Mouse (Mus musculus) gastrocnemius, postnatal 25 days (tissue): ENCODE data around the gene Trabd2b. TPM values are rescaled to one million over a fixed set of nuclear protein-coding genes. Genes with fewer than 3 reads are reported as not detected.

ENCODE experiments used
- DNase-seq: peaks from one replicate; pipeline ENCODE4 v3.0.0; 2022
- total RNA-seq, 2 experiments: library from RNA; stranded (reverse); gene quantifications; 1 replicate in 1 of 2; 2 replicates in 1 of 2; pipeline ENCODE4 v1.2.3; 2021

The Trabd2b gene
- total RNA-seq, 2 experiments from 2014 or later = 1.1 to 2.0 TPM

GRCm38 (mm10) chr4:114494035-114494434, 87.5 kb downstream of the Trabd2b start:
- no peak for DNase-seq

- DNase-seq = no peak
Measured at GRCm38 (mm10) chr4:114495688-114496426, 89.3 kb downstream of the Trabd2b start.

GRCm38 (mm10) chr4:114499650-114500049, 93.1 kb downstream of the Trabd2b start:
- DNase-seq = no peak

GRCm38 (mm10) chr4:114500317-114500716, 93.8 kb downstream of the Trabd2b start:
- DNase-seq = no peak

- no peak for DNase-seq
Measured at GRCm38 (mm10) chr4:114501048-114501447, 94.5 kb downstream of the Trabd2b start.

- DNase-seq = no peak
Measured at GRCm38 (mm10) chr4:114501611-114502010, 95.1 kb downstream of the Trabd2b start.

GRCm38 (mm10) chr4:114504227-114505041, 97.9 kb downstream of the Trabd2b start:
- DNase-seq = no peak

GRCm38 (mm10) chr4:114509601-114510000, 103.1 kb downstream of the Trabd2b start:
- DNase-seq = no peak

GRCm38 (mm10) chr4:114511649-114512048, 105.1 kb downstream of the Trabd2b start:
- no peak for DNase-seq

GRCm38 (mm10) chr4:114513149-114513548, 106.6 kb downstream of the Trabd2b start:
- DNase-seq = no peak

- no peak for DNase-seq
Measured at GRCm38 (mm10) chr4:114515330-114515771, 108.8 kb downstream of the Trabd2b start.

GRCm38 (mm10) chr4:114516651-114517050, 110.1 kb downstream of the Trabd2b start:
- DNase-seq = no peak

- DNase-seq = no peak
Measured at GRCm38 (mm10) chr4:114518061-114518460, 111.5 kb downstream of the Trabd2b start.

GRCm38 (mm10) chr4:114518571-114518970, 112.0 kb downstream of the Trabd2b start:
- no peak for DNase-seq

GRCm38 (mm10) chr4:114519321-114519720, 112.8 kb downstream of the Trabd2b start:
- DNase-seq = no peak

- DNase-seq = no peak
Measured at GRCm38 (mm10) chr4:114519966-114520365, 113.4 kb downstream of the Trabd2b start.

- no peak for DNase-seq
Measured at GRCm38 (mm10) chr4:114523335-114524188, 117.0 kb downstream of the Trabd2b start.

- DNase-seq = no peak
Measured at GRCm38 (mm10) chr4:114531591-114531990, 125.1 kb downstream of the Trabd2b start.

- peak; percentile 85 for DNase-seq
Measured at GRCm38 (mm10) chr4:114533894-114534754, 127.6 kb downstream of the Trabd2b start.

- no peak for DNase-seq
Measured at GRCm38 (mm10) chr4:114537376-114537974, 131.0 kb downstream of the Trabd2b start.

GRCm38 (mm10) chr4:114540031-114540430, 133.5 kb downstream of the Trabd2b start:
- no peak for DNase-seq
